Mouse (Mus musculus) right cerebral cortex, postnatal 10 days (tissue): ENCODE data around the gene Ndufaf1.
"Not testable (repeated sequence)": the region's sequence is repeated elsewhere in the genome, so short reads cannot be mapped to it uniquely, and the experiment has no call there.

Experiments
- DNase-seq, 2 experiments: peaks; one replicate each; pipeline ENCODE4 v3.0.0; 2021; ENCODE audit warnings: low spot score in 2 of 2

Ndufaf1 gene

GRCm38 (mm10) chr2:119662220-119663182 is at the start of gene Ndufaf1:
Gene Ndufaf1 (minus strand): TSS chr2:119662827.
- peak; percentile 89 for DNase-seq

GRCm38 (mm10) chr2:119710011-119710410 is 47.4 kb upstream of the Ndufaf1 start:
- no peak for DNase-seq

- DNase-seq = no peak
Observed at GRCm38 (mm10) chr2:119707676-119708075, 45.0 kb upstream of the Ndufaf1 start.

GRCm38 (mm10) chr2:119703171-119703570 is 40.5 kb upstream of the Ndufaf1 start:
- no peak for DNase-seq

- no peak for DNase-seq
Observed at GRCm38 (mm10) chr2:119699962-119700361, 37.3 kb upstream of the Ndufaf1 start.

GRCm38 (mm10) chr2:119698472-119698871 is 35.8 kb upstream of the Ndufaf1 start:
- no peak for DNase-seq

GRCm38 (mm10) chr2:119696111-119696510 is 33.5 kb upstream of the Ndufaf1 start:
- no peak for DNase-seq

GRCm38 (mm10) chr2:119694826-119695225 is 32.2 kb upstream of the Ndufaf1 start:
- DNase-seq = no peak

GRCm38 (mm10) chr2:119692003-119692701 is 29.5 kb upstream of the Ndufaf1 start:
- DNase-seq = no peak

GRCm38 (mm10) chr2:119683706-119684105 is 21.1 kb upstream of the Ndufaf1 start:
- no peak for DNase-seq

- no peak for DNase-seq
Observed at GRCm38 (mm10) chr2:119675831-119676230, 13.2 kb upstream of the Ndufaf1 start.

- no peak for DNase-seq
Observed at GRCm38 (mm10) chr2:119675215-119675784, 12.7 kb upstream of the Ndufaf1 start.

- DNase-seq = peak; percentile 93 to 96
Observed at GRCm38 (mm10) chr2:119674525-119675214, 12.0 kb upstream of the Ndufaf1 start, which contains the start of gene Rtf1. Gene Rtf1 (plus strand): TSS chr2:119675068.

- DNase-seq = no peak
Observed at GRCm38 (mm10) chr2:119669010-119669409, 6.4 kb upstream of the Ndufaf1 start.

- DNase-seq = not testable (repeated sequence)
Observed at GRCm38 (mm10) chr2:119665744-119666143, 3.1 kb upstream of the Ndufaf1 start.

GRCm38 (mm10) chr2:119644254-119644653 is 18.4 kb downstream of the Ndufaf1 start:
- DNase-seq = no peak

GRCm38 (mm10) chr2:119641214-119641912 is 21.3 kb downstream of the Ndufaf1 start:
- DNase-seq = no peak

- no peak for DNase-seq
Observed at GRCm38 (mm10) chr2:119636781-119637180, 25.8 kb downstream of the Ndufaf1 start.

GRCm38 (mm10) chr2:119621302-119621701 is 41.3 kb downstream of the Ndufaf1 start:
- no peak for DNase-seq

- DNase-seq = not testable (repeated sequence)
Observed at GRCm38 (mm10) chr2:119619002-119619401, 43.6 kb downstream of the Ndufaf1 start.
